Mouse (Mus musculus): Measurements from ENCODE around the gene Dapk2. TPM values are rescaled to one million over a fixed set of nuclear protein-coding genes. Genes with fewer than 3 reads are reported as not detected.

Gene Dapk2
- polyA plus RNA-seq, 1 experiment, result 2.9 TPM

DNA sequence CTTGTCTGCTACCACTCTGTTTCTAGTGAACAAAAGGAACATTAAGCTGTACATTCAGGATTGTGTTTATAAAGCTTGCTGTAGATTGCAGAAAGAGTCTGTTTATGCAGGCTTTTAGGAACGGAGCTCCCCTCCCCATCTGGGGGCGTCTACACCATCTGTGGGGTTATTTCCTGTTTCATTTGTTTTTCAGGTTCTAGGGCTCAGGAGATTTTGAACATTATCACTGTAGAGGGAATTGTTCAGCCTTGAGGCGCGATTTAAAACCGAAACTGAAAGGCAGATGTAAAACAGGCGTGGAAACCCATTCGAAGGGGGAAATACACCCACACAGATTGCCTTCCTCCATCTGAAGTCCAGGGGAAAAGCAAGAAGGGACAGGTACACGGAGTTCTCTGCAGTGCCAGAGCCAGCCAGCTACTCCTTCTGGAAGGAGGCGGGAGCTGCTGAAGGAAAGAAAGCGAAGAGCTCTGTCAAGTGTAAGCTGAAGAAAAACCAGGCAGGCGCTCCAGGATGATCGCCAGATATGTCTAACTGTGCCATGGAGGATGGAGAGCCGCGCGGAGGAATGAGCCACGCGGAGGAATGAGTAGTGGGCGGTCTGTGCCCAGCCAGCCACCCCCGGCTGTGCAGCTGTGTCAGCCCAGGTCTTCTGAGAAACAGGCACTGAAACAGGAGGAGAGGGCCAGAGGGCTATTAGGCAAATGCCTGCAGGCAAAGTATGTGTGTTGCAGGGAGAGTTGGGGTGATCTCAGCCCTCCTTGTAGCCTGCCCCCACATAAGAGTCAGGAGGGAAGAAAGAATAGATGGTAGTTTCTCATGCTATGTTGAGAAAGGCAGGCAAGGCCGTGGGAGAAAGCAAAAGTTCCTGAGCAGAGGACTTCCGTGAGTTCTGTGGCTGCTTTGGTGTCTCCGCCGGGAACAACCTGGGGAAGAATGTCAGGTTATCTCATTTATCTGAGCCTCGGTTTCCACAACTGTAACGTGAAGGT, 147.4 kb downstream of the Dapk2 start:
- peak overlapping the region; percentile 71 for H3K27ac ChIP-seq (replicated peaks; ENCODE audit: low read depth, low read length)
- H3K4me3 ChIP-seq (ENCODE audit: insufficient read depth, low read depth, low read length), result peak overlapping the region; percentile 49
- H3K4me1 ChIP-seq (ENCODE audit: control insufficient read depth, insufficient read depth, insufficient read length, low read length), result peaks cover 3% of the 10 kb centered on the region; the same call in 1 of the 2 replicates

DNA sequence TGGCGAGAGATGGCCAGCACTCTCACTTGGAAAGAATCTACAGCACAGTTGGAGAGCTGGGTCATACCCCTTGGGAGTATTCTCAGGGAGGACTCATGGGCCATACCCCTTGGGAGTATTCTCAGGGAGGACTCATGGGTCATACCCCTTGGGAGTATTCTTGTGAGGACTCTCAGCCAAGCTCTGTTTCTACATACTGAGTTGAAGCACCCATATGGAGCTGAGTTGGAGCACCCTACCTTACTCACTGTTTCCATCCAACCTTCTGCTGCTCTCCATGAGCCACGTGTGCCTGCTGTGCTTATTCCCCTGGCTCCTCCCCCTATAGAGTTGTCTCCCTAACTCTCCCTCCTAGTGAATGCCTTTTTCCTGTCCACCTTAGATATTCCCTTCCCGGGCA, 148.4 kb downstream of the Dapk2 start:
- Histone ChIP-seq H3K27ac (replicated peaks; ENCODE audit: low read depth, low read length) (0 out of 2 replicates have a peak overlapping the region, but pooled peaks have one; percentile 71), H3K4me3 (ENCODE audit: insufficient read depth, low read depth, low read length) (no peak overlapping the region), H3K4me1 (ENCODE audit: control insufficient read depth, insufficient read depth, insufficient read length, low read length) (peaks cover 3% of the 10 kb centered on the region)

DNA sequence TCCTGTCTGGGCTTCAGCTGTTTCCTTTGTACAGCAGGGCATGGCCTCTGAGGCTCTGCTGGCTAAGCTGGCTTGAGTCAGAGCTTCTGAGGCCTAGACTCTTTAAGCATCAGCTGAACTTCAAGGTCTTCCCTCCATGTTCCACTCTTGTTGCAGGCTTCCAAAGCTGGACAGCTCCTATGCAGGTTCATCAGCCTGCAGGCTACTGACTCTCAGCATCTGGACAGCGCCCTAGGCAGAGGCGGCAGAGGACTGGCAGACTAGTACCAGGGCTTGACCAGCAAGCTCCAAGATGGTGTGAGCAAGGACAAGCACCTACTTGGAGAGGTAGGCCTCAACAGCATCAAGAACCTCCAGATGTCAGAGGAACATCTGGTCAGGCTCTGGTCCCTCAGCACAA, 149.3 kb downstream of the Dapk2 start:
- peaks cover 5% of the 10 kb centered on the region for H3K4me1 ChIP-seq (ENCODE audit: control insufficient read depth, insufficient read depth, insufficient read length, low read length)

DNA sequence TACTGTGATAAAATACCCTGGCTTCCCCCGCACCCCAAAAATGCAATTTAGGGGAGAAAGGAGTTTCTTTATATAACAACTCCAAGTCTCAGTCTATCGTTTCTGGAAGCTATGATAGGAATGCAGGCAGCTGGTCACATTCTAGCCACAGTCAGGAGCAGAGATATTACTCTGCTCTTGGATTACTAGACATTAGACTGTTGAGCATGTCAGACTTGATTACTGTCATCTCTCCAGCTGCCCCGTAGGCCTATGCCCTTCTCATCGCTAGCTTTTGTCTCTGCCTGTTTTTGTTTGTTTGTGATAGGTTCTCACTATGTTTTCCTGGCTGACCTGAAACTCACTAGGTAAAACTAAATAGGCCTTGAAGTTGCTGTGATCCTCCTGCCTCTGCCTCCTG, 150.7 kb downstream of the Dapk2 start:
- Histone ChIP-seq H3K4me3 (ENCODE audit: insufficient read depth, low read depth, low read length) (no peak overlapping the region), H3K4me1 (ENCODE audit: control insufficient read depth, insufficient read depth, insufficient read length, low read length) (peaks cover 5% of the 10 kb centered on the region), H3K27ac (replicated peaks; ENCODE audit: low read depth, low read length) (no peak overlapping the region)

More for the DNA sequence above, 149.3 kb downstream of the Dapk2 start:
- Histone ChIP-seq H3K27ac (replicated peaks; ENCODE audit: low read depth, low read length) (no peak overlapping the region), H3K4me3 (ENCODE audit: insufficient read depth, low read depth, low read length) (no peak overlapping the region)

DNA sequence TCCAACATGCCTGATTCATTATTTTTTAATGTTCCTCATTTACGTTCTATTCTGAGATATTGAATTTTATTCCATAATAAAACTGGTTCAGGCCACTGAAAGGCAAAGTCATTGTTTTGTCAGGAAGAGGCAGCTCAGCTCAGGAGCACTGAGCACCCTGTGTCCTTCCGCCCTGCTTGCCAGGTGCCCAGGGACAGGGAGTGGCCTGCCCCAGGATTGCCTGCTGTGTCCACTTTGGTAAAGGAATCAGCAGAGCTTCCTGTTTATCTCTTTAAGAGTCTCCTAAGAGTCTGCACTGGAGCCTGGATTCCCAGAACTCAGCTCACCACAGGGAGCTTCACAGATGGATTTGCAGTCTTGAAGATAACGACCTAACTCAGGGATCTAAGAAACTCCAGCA, 153.4 kb downstream of the Dapk2 start:
- Histone ChIP-seq H3K4me1 (ENCODE audit: control insufficient read depth, insufficient read depth, insufficient read length, low read length) (peaks cover 2% of the 10 kb centered on the region; the same call in 1 of the 2 replicates), H3K27ac (replicated peaks; ENCODE audit: low read depth, low read length) (peak overlapping the region; percentile 51), H3K4me3 (ENCODE audit: insufficient read depth, low read depth, low read length) (no peak overlapping the region)

DNA sequence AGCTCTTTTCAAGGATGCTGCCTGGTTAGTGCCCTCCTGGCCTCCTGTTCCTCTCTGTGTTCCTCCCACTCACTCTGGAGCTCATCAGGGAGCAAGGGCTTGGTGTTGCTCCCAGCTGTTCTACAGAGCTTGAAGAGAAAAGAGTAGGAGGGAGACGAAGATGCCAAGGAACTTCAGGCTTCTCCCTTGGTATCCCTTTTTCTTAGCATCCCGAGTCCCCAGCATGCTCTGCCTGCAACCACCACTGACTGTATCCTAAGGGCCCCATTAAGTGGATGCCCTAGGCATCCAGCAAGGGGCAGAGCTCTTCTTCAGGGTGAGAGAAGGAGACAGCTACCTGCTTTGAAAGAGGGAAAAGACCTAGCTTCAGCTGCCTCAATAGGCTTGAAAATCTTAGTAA, 158.6 kb downstream of the Dapk2 start:
- H3K27ac ChIP-seq (replicated peaks; ENCODE audit: low read depth, low read length), result no peak overlapping the region

More for the DNA sequence above, 158.6 kb downstream of the Dapk2 start:
- H3K4me3 ChIP-seq (ENCODE audit: insufficient read depth, low read depth, low read length), result no peak overlapping the region
- 0 out of 2 replicates have a peak, but pooled peaks cover 2% of the 10 kb centered on the region for H3K4me1 ChIP-seq (ENCODE audit: control insufficient read depth, insufficient read depth, insufficient read length, low read length)

Other genes starting within 250 kb of the Dapk2 start
- 16.4 and 18.9 TPM in 2 replicates for gene Trip4, start 249.4 kb upstream of the Dapk2 start, polyA plus RNA-seq (2012; ENCODE audit: insufficient read depth, insufficient read length, missing spikeins)
- 3.8 and 6.7 TPM in 2 replicates for gene Csnk1g1, start 249.3 kb upstream of the Dapk2 start, polyA plus RNA-seq (2012; ENCODE audit: insufficient read depth, insufficient read length, missing spikeins)
- 139 and 189 TPM in 2 replicates for gene Ppib, start 98.0 kb upstream of the Dapk2 start, polyA plus RNA-seq (2012; ENCODE audit: insufficient read depth, insufficient read length, missing spikeins)
- gene Snx22, start 88.5 kb upstream of the Dapk2 start, polyA plus RNA-seq (2012; ENCODE audit: insufficient read depth, insufficient read length, missing spikeins), result 0.46 TPM in 1 of 2 replicates, not detected in the other
- gene Snx1, start 31.6 kb upstream of the Dapk2 start, polyA plus RNA-seq (2012; ENCODE audit: insufficient read depth, insufficient read length, missing spikeins), result 35.6 and 40.3 TPM in 2 replicates
- 122 and 146 TPM in 2 replicates for gene Ciao2a, start 31.6 kb upstream of the Dapk2 start, polyA plus RNA-seq (2012; ENCODE audit: insufficient read depth, insufficient read length, missing spikeins)
- 11.6 and 15.5 TPM in 2 replicates for gene Herc1, start 192.2 kb downstream of the Dapk2 start, polyA plus RNA-seq (2012; ENCODE audit: insufficient read depth, insufficient read length, missing spikeins)

Data from brown adipose tissue, adult 24 weeks (tissue).